Mouse (Mus musculus) forebrain, postnatal 0 days (tissue): Measurements from ENCODE around the gene Mrps12. TPM values are rescaled to one million over a fixed set of nuclear protein-coding genes. Genes with fewer than 3 reads are reported as not detected.
A peak's percentile ranks its signal among the peaks of the same experiment; 100 is the strongest.
"Not testable (repeated sequence)": the region's sequence is repeated elsewhere in the genome, so short reads cannot be mapped to it uniquely, and the experiment has no call there.

Experiments used
- ATAC-seq: fragments of 200-750 bp; cut with Nextera tagmentation; 2 replicates; pipeline ENCODE4 v1.8.0; 2017; ENCODE audit warnings: mild to moderate bottlenecking, moderate library complexity
- DNase-seq: peaks from one replicate; pipeline ENCODE4 v3.0.0-alpha.2; 2015
- H3K27ac ChIP-seq: fragments of 300-500 bp; sonication (generic); 2 replicates; pipeline ENCODE4 v1.5.1; 2014; ENCODE audit warnings: low read depth, mild to moderate bottlenecking, antibody characterized with exemption, low read length, moderate library complexity, mixed read lengths
- H3K27me3 ChIP-seq: fragments of 300-500 bp; sonication (generic); 2 replicates; pipeline ENCODE4 v1.6.1; 2014; ENCODE audit warnings: mild to moderate bottlenecking, low read length, mixed read lengths; ENCODE audit not compliant: insufficient read depth
- H3K36me3 ChIP-seq: fragments of 300-500 bp; sonication (generic); 2 replicates; pipeline ENCODE4 v1.6.1; 2014; ENCODE audit warnings: mild to moderate bottlenecking, moderate library complexity; ENCODE audit not compliant: insufficient read depth
- H3K4me1 ChIP-seq: fragments of 300-500 bp; sonication (generic); 2 replicates; pipeline ENCODE4 v1.6.1; 2014; ENCODE audit warnings: antibody characterized with exemption; ENCODE audit not compliant: insufficient read depth
- H3K4me2 ChIP-seq: fragments of 300-500 bp; sonication (generic); 2 replicates; pipeline ENCODE4 v1.6.1; 2014; ENCODE audit warnings: low read depth, mild to moderate bottlenecking, moderate library complexity
- H3K4me3 ChIP-seq: fragments of 300-500 bp; sonication (generic); 2 replicates; pipeline ENCODE4 v1.5.1; 2014; ENCODE audit warnings: low read depth, low read length, mixed read lengths
- H3K9ac ChIP-seq: fragments of 300-500 bp; sonication (generic); 2 replicates; pipeline ENCODE4 v1.6.1; 2014; ENCODE audit warnings: mild to moderate bottlenecking
- H3K9me3 ChIP-seq: fragments of 300-500 bp; sonication (generic); 2 replicates; pipeline ENCODE4 v1.6.1; 2016; ENCODE audit warnings: low read length
- CTCF ChIP-seq: sonication (generic); IDR thresholded peaks from 2 replicates; pipeline ENCODE4 v1.5.1; 2016; ENCODE audit warnings: antibody characterized with exemption, control low read depth, low read depth
- WGBS: fragments of 180-500 bp; shearing (Covaris S2); extraction: QIAGEN DNeasy Blood & Tissue Kit; methylation state at CpG from one replicate; pipeline ENCODE4 v1.1.7; 2014; 5-methylcytosine and 5-hydroxymethylcytosine counted together
- polyA plus RNA-seq: library from polyadenylated mRNA; unstranded; fragments of >200 nt; fragmentation: Nextera tagmentation; extraction: Ambion mirVana; gene quantifications from 2 replicates; pipeline ENCODE4 v1.2.1, GENCODE M21; 2015
- total RNA-seq: library from RNA; depleted of rRNA; stranded (reverse); fragments of >200 nt; gene quantifications from 2 replicates; pipeline ENCODE4 v1.2.3, GENCODE M21; 2014

The Mrps12 gene
- total and polyA plus RNA-seq, 2 experiments from 2014 or later, result 48.6 to 101 TPM

DNA sequence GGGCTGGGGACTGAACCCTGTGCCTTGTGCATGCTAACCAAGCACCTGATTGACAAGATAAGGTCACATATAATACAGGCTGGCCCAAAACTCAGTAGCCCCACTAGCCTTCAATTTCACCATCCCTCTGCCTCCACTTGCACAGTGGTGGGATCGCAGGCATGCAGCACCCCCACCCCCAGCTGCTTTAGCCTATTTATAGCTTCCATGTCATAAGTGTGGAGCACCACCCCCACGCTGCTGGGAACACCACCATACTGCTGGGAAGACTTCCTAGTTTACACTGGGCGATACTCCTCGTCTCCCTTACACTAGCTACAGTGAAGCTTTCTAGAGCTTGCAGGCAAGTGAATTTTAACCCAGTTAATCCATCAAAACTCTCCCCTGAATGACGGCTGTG lies 27.0 kb downstream of the Mrps12 start:
- H3K4me2 ChIP-seq, result no peak overlapping the region
- H3K9ac ChIP-seq, result no peak overlapping the region
- DNase-seq (no peak), ATAC-seq (no peak)
- WGBS, result 86% methylated on average over 5 of the region's 5 CpGs
- TF ChIP-seq CTCF, result no peak
- no peak overlapping the region for H3K4me3 ChIP-seq
- no peaks in the 10 kb centered on the region for H3K4me1 ChIP-seq
- no peaks in the 10 kb centered on the region for H3K36me3 ChIP-seq
- H3K27ac ChIP-seq, result no peak overlapping the region
- no peaks in the 10 kb centered on the region for H3K9me3 ChIP-seq
- H3K27me3 ChIP-seq, result no peaks in the 10 kb centered on the region

GRCm38 (mm10) chr7:28710962-28711361 lies 30.7 kb downstream of the Mrps12 start:
- Histone ChIP-seq H3K9ac (no peak overlapping the region), H3K4me2 (no peak overlapping the region), H3K36me3 (no peaks in the 10 kb centered on the region), H3K27me3 (no peaks in the 10 kb centered on the region), H3K4me3 (no peak overlapping the region), H3K4me1 (no peaks in the 10 kb centered on the region), H3K9me3 (no peaks in the 10 kb centered on the region), H3K27ac (no peak overlapping the region)
- peak; percentile 22 for TF ChIP-seq CTCF
- 61% methylated on average over 3 of the region's 3 CpGs for WGBS
- DNase-seq, result no peak
- no peak for ATAC-seq

DNA sequence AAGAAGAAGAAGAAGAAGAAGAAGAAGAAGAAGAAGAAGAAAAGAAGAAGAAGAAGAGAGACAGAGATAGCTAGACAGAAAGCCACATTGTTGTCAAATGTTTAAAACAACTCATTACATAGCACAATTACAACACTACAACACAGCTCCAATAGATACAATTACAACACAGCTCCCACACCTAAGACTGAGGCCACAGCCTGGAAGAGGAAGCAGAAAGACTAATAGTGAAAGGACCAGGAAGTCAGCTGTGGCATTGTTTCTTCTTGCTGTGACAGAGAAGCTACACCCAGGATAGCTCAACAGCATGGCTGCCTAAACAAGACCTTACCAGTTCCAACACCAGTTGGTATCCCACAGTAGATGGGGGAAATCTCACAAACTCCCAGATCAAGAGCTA lies 32.2 kb downstream of the Mrps12 start:
- Histone ChIP-seq H3K9ac (no peak overlapping the region), H3K9me3 (no peaks in the 10 kb centered on the region), H3K4me3 (no peak overlapping the region), H3K4me1 (no peaks in the 10 kb centered on the region), H3K27me3 (no peaks in the 10 kb centered on the region), H3K4me2 (no peak overlapping the region), H3K27ac (no peak overlapping the region), H3K36me3 (no peaks in the 10 kb centered on the region)
- ATAC-seq (no peak), DNase-seq (no peak)
- TF ChIP-seq CTCF, result no peak

DNA sequence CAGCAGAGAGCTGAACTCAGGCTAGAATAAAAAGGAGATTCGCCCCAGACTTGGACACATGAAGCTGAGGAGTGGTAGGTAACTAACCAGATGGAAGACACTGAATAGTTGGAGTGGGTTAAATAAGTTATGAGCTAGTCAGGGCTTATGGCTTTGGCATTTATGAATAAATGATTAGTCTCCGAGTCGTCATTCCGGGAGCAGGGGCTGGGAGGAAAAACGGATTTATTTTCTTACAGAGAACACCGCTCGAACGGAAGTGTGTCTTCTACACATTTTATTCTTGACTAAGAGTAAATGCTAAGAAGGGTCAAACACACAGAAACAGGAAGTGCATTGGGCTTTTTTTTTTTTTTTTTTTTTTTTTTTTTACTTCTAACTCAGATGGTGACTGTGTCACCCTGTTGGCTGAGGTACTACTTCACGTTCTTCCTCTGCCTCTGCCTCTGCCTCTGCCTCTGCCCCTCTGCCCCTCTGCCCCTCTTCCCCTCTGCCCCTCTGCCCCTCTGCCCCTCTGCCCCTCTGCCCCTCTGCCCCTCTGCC lies 38.9 kb downstream of the Mrps12 start:
- H3K4me2 ChIP-seq, result no peak overlapping the region
- no peaks in the 10 kb centered on the region for H3K9me3 ChIP-seq
- H3K36me3 ChIP-seq, result no peaks in the 10 kb centered on the region
- ATAC-seq (no peak), DNase-seq (no peak)
- no peak overlapping the region for H3K4me3 ChIP-seq
- no peak overlapping the region for H3K9ac ChIP-seq
- WGBS, result 78% methylated on average over 9 of the region's 9 CpGs
- H3K27ac ChIP-seq, result no peak overlapping the region
- no peaks in the 10 kb centered on the region for H3K4me1 ChIP-seq
- H3K27me3 ChIP-seq, result no peaks in the 10 kb centered on the region
- TF ChIP-seq CTCF, result no peak

GRCm38 (mm10) chr7:28701306-28701705 lies 40.3 kb downstream of the Mrps12 start:
- WGBS, result 96% methylated on average over 12 of the region's 12 CpGs

GRCm38 (mm10) chr7:28700269-28700668 lies 41.4 kb downstream of the Mrps12 start:
- Histone ChIP-seq H3K27ac (no peak overlapping the region), H3K27me3 (no peaks in the 10 kb centered on the region), H3K9ac (no peak overlapping the region), H3K4me2 (no peak overlapping the region), H3K9me3 (no peaks in the 10 kb centered on the region), H3K36me3 (no peaks in the 10 kb centered on the region), H3K4me1 (no peaks in the 10 kb centered on the region), H3K4me3 (no peak overlapping the region)
- TF ChIP-seq CTCF, result no peak
- ATAC-seq, result no peak
- DNase-seq, result no peak
- 98% methylated on average over 4 of the region's 4 CpGs for WGBS

More at GRCm38 (mm10) chr7:28701306-28701705, 40.3 kb downstream of the Mrps12 start:
- not testable (repeated sequence) for DNase-seq, H3K27ac ChIP-seq, H3K4me3 ChIP-seq, H3K9ac ChIP-seq, H3K36me3 ChIP-seq, H3K9me3 ChIP-seq, H3K27me3 ChIP-seq, H3K4me2 ChIP-seq, ATAC-seq, H3K4me1 ChIP-seq

DNA sequence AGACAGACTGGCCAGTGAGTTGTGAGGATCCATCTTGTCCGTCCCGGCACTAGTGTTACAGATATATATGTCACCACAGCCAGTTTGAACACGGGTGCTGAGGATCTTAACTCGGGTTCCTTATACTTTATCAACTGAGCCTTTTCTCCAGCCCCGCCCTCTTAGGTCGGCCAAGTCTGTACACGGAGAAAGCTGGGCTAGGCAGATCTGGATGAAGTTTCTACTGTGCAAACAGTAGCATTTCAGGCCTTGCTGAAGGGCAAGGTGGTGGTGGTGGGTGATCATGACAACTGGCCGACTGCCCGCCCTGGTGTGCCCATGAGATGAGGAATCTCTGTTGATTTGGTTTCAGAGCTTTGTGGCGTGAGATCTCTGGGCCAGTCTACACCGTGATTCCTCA lies 44.3 kb downstream of the Mrps12 start:
- H3K4me3 ChIP-seq, result no peak overlapping the region
- H3K9ac ChIP-seq, result no peak overlapping the region
- WGBS, result 95% methylated on average over 11 of the region's 11 CpGs

DNA sequence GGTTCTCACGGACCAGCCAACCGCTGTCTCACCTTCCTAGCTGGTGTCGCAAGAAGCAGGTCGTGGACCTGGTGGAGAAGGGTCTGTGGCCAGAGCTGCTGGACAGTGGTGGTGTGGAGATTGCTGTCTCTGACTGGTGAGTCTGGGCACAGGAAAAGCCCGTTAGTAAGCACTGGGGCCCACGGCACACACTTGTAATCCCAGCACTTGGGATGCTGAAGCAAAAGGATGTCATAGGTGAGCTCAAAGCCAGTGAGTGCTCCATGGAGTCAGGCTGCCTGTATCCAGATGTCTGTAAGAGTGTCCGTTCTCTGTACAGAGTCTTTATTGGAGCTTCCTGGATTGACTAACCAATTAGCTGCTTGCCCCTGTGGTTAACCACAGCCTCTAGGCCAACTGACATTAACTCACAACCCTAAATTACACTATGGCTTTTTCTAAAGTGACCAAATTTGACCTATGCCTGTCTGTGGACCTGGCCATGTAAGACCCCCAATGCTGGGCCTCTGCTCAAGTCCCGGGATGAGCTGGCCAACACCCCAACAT lies 46.6 kb downstream of the Mrps12 start:
- no peak overlapping the region for H3K9ac ChIP-seq
- H3K4me2 ChIP-seq, result no peak overlapping the region
- no peaks in the 10 kb centered on the region for H3K4me1 ChIP-seq
- WGBS, result 46% methylated on average over 8 of the region's 8 CpGs
- H3K36me3 ChIP-seq, result no peaks in the 10 kb centered on the region
- H3K9me3 ChIP-seq, result no peaks in the 10 kb centered on the region
- TF ChIP-seq CTCF, result no peak
- H3K27ac ChIP-seq, result no peak overlapping the region
- ATAC-seq (no peak), DNase-seq (no peak)
- no peak overlapping the region for H3K4me3 ChIP-seq
- no peaks in the 10 kb centered on the region for H3K27me3 ChIP-seq

More for the DNA sequence above, 44.3 kb downstream of the Mrps12 start:
- Histone ChIP-seq H3K27me3 (no peaks in the 10 kb centered on the region), H3K4me2 (no peak overlapping the region), H3K27ac (no peak overlapping the region), H3K36me3 (no peaks in the 10 kb centered on the region), H3K4me1 (no peaks in the 10 kb centered on the region), H3K9me3 (no peaks in the 10 kb centered on the region)
- ATAC-seq (no peak), DNase-seq (no peak)
- TF ChIP-seq CTCF, result no peak
